Mouse (Mus musculus): Measurements from ENCODE around the gene Dnm2. TPM values are rescaled to one million over a fixed set of nuclear protein-coding genes. Genes with fewer than 3 reads are reported as not detected.

Gene Dnm2
- polyA plus RNA-seq, 1 experiment = 86.2 TPM

GRCm38 (mm10) chr9:21425556-21425945 lies 843 bp downstream of the Dnm2 start:
- H3K36me3 ChIP-seq (ENCODE audit: control insufficient read depth, insufficient read depth, low read length, poor library complexity, severe bottlenecking) = no peaks in the 10 kb centered on the region
- peak overlapping the region; percentile 77 for H3K4me3 ChIP-seq (ENCODE audit: low read depth, low read length)
- H3K9ac ChIP-seq (ENCODE audit: low read depth, poor library complexity, severe bottlenecking) = peak overlapping the region; percentile 93
- H3K27ac ChIP-seq (ENCODE audit: insufficient read depth, low read length) = no peak overlapping the region
- TF ChIP-seq POLR2A (IDR thresholded peaks at IDR 0.05; ENCODE audit: insufficient read depth, low read length) (no peak), EP300 (IDR thresholded peaks at IDR 0.05; ENCODE audit: insufficient read depth, low read depth, low read length) (no peak), CTCF (IDR thresholded peaks at IDR 0.05; ENCODE audit: low read depth, low read length) (no peak)
- H3K9me3 ChIP-seq (replicated peaks; ENCODE audit: control insufficient read depth, insufficient read depth, low read length, poor library complexity, severe bottlenecking) = no peaks in the 10 kb centered on the region
- no peaks in the 10 kb centered on the region for H3K27me3 ChIP-seq (ENCODE audit: control insufficient read depth, insufficient read depth, low read length, poor library complexity, severe bottlenecking)
- H3K4me1 ChIP-seq (ENCODE audit: control insufficient read depth, insufficient read depth, low read length) = no peaks in the 10 kb centered on the region

GRCm38 (mm10) chr9:21426013-21426412 lies 1.3 kb downstream of the Dnm2 start:
- no peaks in the 10 kb centered on the region for H3K4me1 ChIP-seq (ENCODE audit: control insufficient read depth, insufficient read depth, low read length)
- no peaks in the 10 kb centered on the region for H3K36me3 ChIP-seq (ENCODE audit: control insufficient read depth, insufficient read depth, low read length, poor library complexity, severe bottlenecking)
- H3K9ac ChIP-seq (ENCODE audit: low read depth, poor library complexity, severe bottlenecking) = peak overlapping the region; percentile 93
- no peaks in the 10 kb centered on the region for H3K27me3 ChIP-seq (ENCODE audit: control insufficient read depth, insufficient read depth, low read length, poor library complexity, severe bottlenecking)
- H3K27ac ChIP-seq (ENCODE audit: insufficient read depth, low read length) = no peak overlapping the region
- H3K9me3 ChIP-seq (replicated peaks; ENCODE audit: control insufficient read depth, insufficient read depth, low read length, poor library complexity, severe bottlenecking) = no peaks in the 10 kb centered on the region
- peak overlapping the region; percentile 77 for H3K4me3 ChIP-seq (ENCODE audit: low read depth, low read length)
- TF ChIP-seq CTCF (IDR thresholded peaks at IDR 0.05; ENCODE audit: low read depth, low read length) (no peak), POLR2A (IDR thresholded peaks at IDR 0.05; ENCODE audit: insufficient read depth, low read length) (no peak), EP300 (IDR thresholded peaks at IDR 0.05; ENCODE audit: insufficient read depth, low read depth, low read length) (no peak)

- H3K9ac ChIP-seq (ENCODE audit: low read depth, poor library complexity, severe bottlenecking) = no peak overlapping the region
- no peak overlapping the region for H3K4me3 ChIP-seq (ENCODE audit: low read depth, low read length)
- no peak overlapping the region for H3K27ac ChIP-seq (ENCODE audit: insufficient read depth, low read length)
- H3K9me3 ChIP-seq (replicated peaks; ENCODE audit: control insufficient read depth, insufficient read depth, low read length, poor library complexity, severe bottlenecking) = no peaks in the 10 kb centered on the region
- H3K27me3 ChIP-seq (ENCODE audit: control insufficient read depth, insufficient read depth, low read length, poor library complexity, severe bottlenecking) = no peaks in the 10 kb centered on the region
- H3K36me3 ChIP-seq (ENCODE audit: control insufficient read depth, insufficient read depth, low read length, poor library complexity, severe bottlenecking) = no peaks in the 10 kb centered on the region
- no peak for TF ChIP-seq POLR2A (IDR thresholded peaks at IDR 0.05; ENCODE audit: insufficient read depth, low read length)
- no peak for TF ChIP-seq CTCF (IDR thresholded peaks at IDR 0.05; ENCODE audit: low read depth, low read length)
- H3K4me1 ChIP-seq (ENCODE audit: control insufficient read depth, insufficient read depth, low read length) = no peaks in the 10 kb centered on the region
These were observed 1.8 kb downstream of the Dnm2 start for GRCm38 (mm10) chr9:21426525-21426924.

- Histone ChIP-seq H3K36me3 (ENCODE audit: control insufficient read depth, insufficient read depth, low read length, poor library complexity, severe bottlenecking) (no peaks in the 10 kb centered on the region), H3K27me3 (ENCODE audit: control insufficient read depth, insufficient read depth, low read length, poor library complexity, severe bottlenecking) (no peaks in the 10 kb centered on the region), H3K9me3 (replicated peaks; ENCODE audit: control insufficient read depth, insufficient read depth, low read length, poor library complexity, severe bottlenecking) (no peaks in the 10 kb centered on the region), H3K4me1 (ENCODE audit: control insufficient read depth, insufficient read depth, low read length) (no peaks in the 10 kb centered on the region), H3K27ac (ENCODE audit: insufficient read depth, low read length) (no peak overlapping the region), H3K9ac (ENCODE audit: low read depth, poor library complexity, severe bottlenecking) (no peak overlapping the region), H3K4me3 (ENCODE audit: low read depth, low read length) (no peak overlapping the region)
- TF ChIP-seq EP300 (IDR thresholded peaks at IDR 0.05; ENCODE audit: insufficient read depth, low read depth, low read length) (no peak), CTCF (IDR thresholded peaks at IDR 0.05; ENCODE audit: low read depth, low read length) (no peak), POLR2A (IDR thresholded peaks at IDR 0.05; ENCODE audit: insufficient read depth, low read length) (no peak)
These were observed 3.1 kb downstream of the Dnm2 start for GRCm38 (mm10) chr9:21427773-21428172.

- H3K27ac ChIP-seq (ENCODE audit: insufficient read depth, low read length) = no peak overlapping the region
- H3K9ac ChIP-seq (ENCODE audit: low read depth, poor library complexity, severe bottlenecking) = no peak overlapping the region
- no peaks in the 10 kb centered on the region for H3K36me3 ChIP-seq (ENCODE audit: control insufficient read depth, insufficient read depth, low read length, poor library complexity, severe bottlenecking)
- H3K4me3 ChIP-seq (ENCODE audit: low read depth, low read length) = no peak overlapping the region
- no peaks in the 10 kb centered on the region for H3K9me3 ChIP-seq (replicated peaks; ENCODE audit: control insufficient read depth, insufficient read depth, low read length, poor library complexity, severe bottlenecking)
- TF ChIP-seq EP300 (IDR thresholded peaks at IDR 0.05; ENCODE audit: insufficient read depth, low read depth, low read length) (no peak), CTCF (IDR thresholded peaks at IDR 0.05; ENCODE audit: low read depth, low read length) (no peak), POLR2A (IDR thresholded peaks at IDR 0.05; ENCODE audit: insufficient read depth, low read length) (no peak)
- no peaks in the 10 kb centered on the region for H3K4me1 ChIP-seq (ENCODE audit: control insufficient read depth, insufficient read depth, low read length)
- H3K27me3 ChIP-seq (ENCODE audit: control insufficient read depth, insufficient read depth, low read length, poor library complexity, severe bottlenecking) = no peaks in the 10 kb centered on the region
These were observed 3.5 kb downstream of the Dnm2 start for GRCm38 (mm10) chr9:21428178-21428577.

- no peak overlapping the region for H3K27ac ChIP-seq (ENCODE audit: insufficient read depth, low read length)
- H3K4me1 ChIP-seq (ENCODE audit: control insufficient read depth, insufficient read depth, low read length) = no peaks in the 10 kb centered on the region
- no peak overlapping the region for H3K9ac ChIP-seq (ENCODE audit: low read depth, poor library complexity, severe bottlenecking)
- H3K9me3 ChIP-seq (replicated peaks; ENCODE audit: control insufficient read depth, insufficient read depth, low read length, poor library complexity, severe bottlenecking) = no peaks in the 10 kb centered on the region
- no peak overlapping the region for H3K4me3 ChIP-seq (ENCODE audit: low read depth, low read length)
- H3K36me3 ChIP-seq (ENCODE audit: control insufficient read depth, insufficient read depth, low read length, poor library complexity, severe bottlenecking) = no peaks in the 10 kb centered on the region
- no peaks in the 10 kb centered on the region for H3K27me3 ChIP-seq (ENCODE audit: control insufficient read depth, insufficient read depth, low read length, poor library complexity, severe bottlenecking)
- TF ChIP-seq EP300 (IDR thresholded peaks at IDR 0.05; ENCODE audit: insufficient read depth, low read depth, low read length) (no peak), CTCF (IDR thresholded peaks at IDR 0.05; ENCODE audit: low read depth, low read length) (no peak), POLR2A (IDR thresholded peaks at IDR 0.05; ENCODE audit: insufficient read depth, low read length) (no peak)
These were observed 6.0 kb downstream of the Dnm2 start for GRCm38 (mm10) chr9:21430724-21431123.
